Mouse (Mus musculus) stomach, embryonic 16.5 days (tissue): Measurements from ENCODE around the gene Cacng3. TPM values are rescaled to one million over a fixed set of nuclear protein-coding genes. Genes with fewer than 3 reads are reported as not detected.
A peak's percentile ranks its signal among the peaks of the same experiment; 100 is the strongest.

Experiments used
- ATAC-seq: fragments of 200-750 bp; cut with Nextera tagmentation; 2 replicates; pipeline ENCODE4 v1.8.0; 2017; ENCODE audit warnings: moderate number of reproducible peaks, moderate TSS enrichment; ENCODE audit not compliant: insufficient read depth, low FRiP score
- H3K27ac ChIP-seq: fragments of 300-500 bp; sonication (generic); 2 replicates; pipeline ENCODE4 v1.5.1; 2014; ENCODE audit warnings: low read length
- H3K27me3 ChIP-seq: fragments of 300-500 bp; sonication (generic); 2 replicates; pipeline ENCODE4 v1.6.1; 2014; ENCODE audit warnings: low read length, control low read depth, mixed read lengths; ENCODE audit not compliant: control insufficient read depth, insufficient read depth
- H3K36me3 ChIP-seq: fragments of 300-500 bp; sonication (generic); 2 replicates; pipeline ENCODE4 v1.6.1; 2014; ENCODE audit warnings: low read length; ENCODE audit not compliant: control insufficient read depth, insufficient read depth
- H3K4me1 ChIP-seq: fragments of 300-500 bp; sonication (generic); 2 replicates; pipeline ENCODE4 v1.6.1; 2014; ENCODE audit warnings: low read length, control low read depth, mixed read lengths; ENCODE audit not compliant: control insufficient read depth, insufficient read depth
- H3K4me2 ChIP-seq: fragments of 300-500 bp; sonication (generic); 2 replicates; pipeline ENCODE4 v1.6.1; 2014; ENCODE audit warnings: low read depth, low read length, mixed read lengths
- H3K4me3 ChIP-seq: fragments of 300-500 bp; sonication (generic); replicated peaks from 2 replicates; pipeline ENCODE4 v1.5.1; 2014; ENCODE audit warnings: mild to moderate bottlenecking, low read length
- H3K9ac ChIP-seq: fragments of 300-500 bp; sonication (generic); 2 replicates; pipeline ENCODE4 v1.6.1; 2014; ENCODE audit warnings: low read length
- H3K9me3 ChIP-seq: fragments of 300-500 bp; sonication (generic); replicated peaks from 2 replicates; pipeline ENCODE4 v1.6.1; 2016; ENCODE audit warnings: low read length, control low read depth; ENCODE audit not compliant: control insufficient read depth
- WGBS: fragments of 180-500 bp; shearing (Covaris S2); extraction: QIAGEN DNeasy Blood & Tissue Kit; methylation state at CpG from one replicate; pipeline ENCODE4 v1.1.7; 2014; 5-methylcytosine and 5-hydroxymethylcytosine counted together
- polyA plus RNA-seq: library from polyadenylated mRNA; unstranded; fragments of >200 nt; fragmentation: Nextera tagmentation; extraction: Ambion mirVana; gene quantifications from 2 replicates; pipeline ENCODE4 v1.2.1, GENCODE M21; 2015

Gene Cacng3
- polyA plus RNA-seq, 1 experiment from 2014 or later: 0.14 TPM

DNA sequence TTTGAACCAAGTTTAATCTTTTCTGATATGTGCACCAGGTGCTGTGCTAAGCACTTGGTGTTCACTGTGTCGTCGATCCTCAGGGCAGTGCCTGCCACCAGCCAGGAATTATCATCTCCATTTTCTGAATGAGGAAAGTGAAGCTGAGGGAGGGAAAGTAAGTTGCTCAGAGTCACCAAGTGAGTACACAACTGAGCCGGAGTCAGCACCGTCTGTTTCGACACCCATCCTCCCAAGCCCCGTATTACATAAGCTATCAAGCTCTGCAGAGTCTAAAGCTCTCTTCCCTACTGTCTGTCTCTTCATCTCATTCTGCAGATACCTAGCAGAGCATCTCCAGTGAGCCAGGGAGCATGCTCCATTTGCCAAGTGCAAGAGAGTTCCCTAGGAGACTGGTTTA lies 124.8 kb downstream of the Cacng3 start:
- 83% methylated on average over 6 of the region's 6 CpGs for WGBS
- Histone ChIP-seq H3K27me3 (no peaks in the 10 kb centered on the region), H3K4me2 (no peak overlapping the region), H3K36me3 (no peaks in the 10 kb centered on the region), H3K9me3 (no peaks in the 10 kb centered on the region), H3K9ac (no peak overlapping the region), H3K4me1 (no peaks in the 10 kb centered on the region), H3K4me3 (no peak overlapping the region), H3K27ac (no peak overlapping the region)
- ATAC-seq: no peak

- H3K27ac ChIP-seq: no peak overlapping the region
- no peak for ATAC-seq
- no peaks in the 10 kb centered on the region for H3K27me3 ChIP-seq
- H3K36me3 ChIP-seq: no peaks in the 10 kb centered on the region
- H3K4me2 ChIP-seq: no peak overlapping the region
- H3K4me3 ChIP-seq: no peak overlapping the region
- H3K9ac ChIP-seq: no peak overlapping the region
- 44% methylated on average over 2 of the region's 2 CpGs for WGBS
- no peaks in the 10 kb centered on the region for H3K4me1 ChIP-seq
- no peaks in the 10 kb centered on the region; the same call in 1 of the 2 replicates for H3K9me3 ChIP-seq
These were observed 130.5 kb downstream of the Cacng3 start for GRCm38 (mm10) chr7:122800821-122801220.

DNA sequence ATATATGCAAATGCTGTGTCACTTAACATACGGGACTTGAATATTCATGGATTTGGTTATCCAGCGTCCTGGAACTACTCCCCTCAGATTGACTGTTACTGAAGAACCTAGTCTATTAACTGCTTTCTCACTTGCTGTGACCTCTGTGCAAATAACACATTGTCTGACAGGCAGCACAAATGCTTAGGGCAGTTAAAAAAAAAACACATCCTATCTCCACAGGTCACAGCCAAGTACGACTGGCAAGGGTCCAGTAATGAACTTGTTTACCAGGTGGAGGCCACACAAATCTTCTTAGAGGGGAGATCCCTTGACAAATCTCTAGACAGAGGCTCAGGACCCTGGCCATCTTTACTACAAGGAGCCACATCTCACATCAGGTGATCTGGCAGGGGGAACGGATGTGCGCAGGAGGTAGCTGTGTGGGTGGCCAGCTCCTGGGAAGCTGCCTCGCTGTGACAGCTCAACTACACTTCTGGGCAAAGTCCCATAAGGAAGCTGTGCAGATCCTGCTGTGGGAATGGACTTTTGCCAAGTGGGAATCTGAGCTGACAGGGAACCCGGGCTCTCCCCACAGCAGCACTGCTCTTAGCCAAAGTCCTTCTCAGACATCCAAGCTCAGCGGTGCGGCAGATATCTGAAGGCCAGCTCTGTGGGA lies 133.7 kb downstream of the Cacng3 start:
- no peak overlapping the region for H3K4me3 ChIP-seq
- peak; percentile 82 for ATAC-seq
- H3K9me3 ChIP-seq: no peaks in the 10 kb centered on the region; the same call in 1 of the 2 replicates
- no peaks in the 10 kb centered on the region for H3K4me1 ChIP-seq
- H3K36me3 ChIP-seq: no peaks in the 10 kb centered on the region
- no peak overlapping the region for H3K27ac ChIP-seq
- WGBS: 38% methylated on average over 9 of the region's 9 CpGs
- no peak overlapping the region for H3K9ac ChIP-seq
- no peaks in the 10 kb centered on the region for H3K27me3 ChIP-seq
- H3K4me2 ChIP-seq: no peak overlapping the region

DNA sequence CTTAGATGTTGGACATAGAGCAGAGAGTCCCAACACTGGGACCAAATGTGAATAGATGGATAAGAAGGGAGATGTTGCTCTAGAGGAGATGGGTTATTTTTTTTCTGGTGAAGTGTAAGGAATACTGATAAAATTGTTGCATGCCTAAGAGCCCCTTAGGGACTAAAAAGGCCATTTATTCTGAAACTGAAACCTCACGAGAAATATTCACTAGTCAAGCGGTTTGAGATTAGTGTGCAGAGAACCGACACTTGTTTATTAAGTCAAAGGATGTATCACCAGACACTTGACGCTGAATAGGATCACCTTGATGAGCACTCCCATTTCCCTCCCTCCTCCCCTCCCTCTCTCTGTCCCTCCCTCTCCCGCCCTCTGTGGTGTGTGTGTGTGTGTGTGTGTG lies 136.2 kb downstream of the Cacng3 start:
- H3K4me2 ChIP-seq: no peak overlapping the region

DNA sequence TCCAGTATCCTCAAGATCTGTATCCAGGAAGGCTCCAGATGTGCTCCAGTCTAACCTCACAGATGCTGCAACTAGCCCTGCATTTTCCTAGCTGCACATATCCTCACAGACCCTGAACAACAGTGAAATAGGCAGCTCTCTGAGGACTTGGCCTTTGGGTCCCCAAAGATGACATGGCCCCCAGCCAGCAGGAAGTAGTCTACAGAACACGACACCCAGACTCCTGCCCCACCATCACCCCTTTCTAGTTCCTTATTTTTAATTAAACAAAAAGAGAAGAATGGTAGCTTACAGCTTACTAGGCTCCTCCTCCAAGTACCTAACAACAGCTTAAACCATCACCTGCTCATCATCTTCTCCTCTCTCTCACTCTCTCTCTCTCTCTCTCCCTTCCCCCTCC lies 143.4 kb downstream of the Cacng3 start:
- Histone ChIP-seq H3K4me2 (no peak overlapping the region), H3K27me3 (no peaks in the 10 kb centered on the region), H3K4me3 (no peak overlapping the region), H3K27ac (no peak overlapping the region), H3K9ac (no peak overlapping the region), H3K4me1 (no peaks in the 10 kb centered on the region), H3K36me3 (no peaks in the 10 kb centered on the region), H3K9me3 (no peaks in the 10 kb centered on the region)
- ATAC-seq: no peak
- WGBS: 14% methylated on average over 1 of the region's 1 CpGs

More for the DNA sequence above, 136.2 kb downstream of the Cacng3 start:
- 55% methylated on average over 5 of the region's 5 CpGs for WGBS
- H3K4me1 ChIP-seq: no peaks in the 10 kb centered on the region
- no peaks in the 10 kb centered on the region; the same call in 1 of the 2 replicates for H3K9me3 ChIP-seq
- H3K27ac ChIP-seq: no peak overlapping the region
- no peak overlapping the region for H3K9ac ChIP-seq
- no peaks in the 10 kb centered on the region for H3K36me3 ChIP-seq
- no peak overlapping the region for H3K4me3 ChIP-seq
- H3K27me3 ChIP-seq: no peaks in the 10 kb centered on the region
- no peak for ATAC-seq

DNA sequence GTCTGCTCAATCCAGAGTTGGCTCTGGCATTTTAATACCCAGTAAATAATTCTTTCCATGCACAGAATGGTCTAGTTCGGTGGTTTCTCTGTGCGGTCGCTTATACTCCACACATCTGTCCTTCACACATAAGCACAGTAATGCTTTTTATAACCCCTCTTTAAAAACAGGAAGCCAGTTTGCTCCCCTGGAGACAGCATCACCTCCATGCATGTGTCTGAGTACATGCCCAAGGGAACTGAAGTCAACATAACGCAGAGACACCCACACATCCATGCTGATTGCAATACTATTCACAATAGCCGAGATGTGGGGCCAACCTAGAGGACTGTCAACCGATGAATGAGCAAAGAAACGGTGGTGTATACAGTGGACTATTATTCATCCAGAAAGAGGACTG lies 147.3 kb downstream of the Cacng3 start:
- H3K4me2 ChIP-seq: no peak overlapping the region
- 77% methylated on average over 7 of the region's 7 CpGs for WGBS
- H3K4me1 ChIP-seq: no peaks in the 10 kb centered on the region

More for the DNA sequence above, 147.3 kb downstream of the Cacng3 start:
- Histone ChIP-seq H3K9ac (no peak overlapping the region), H3K4me3 (no peak overlapping the region), H3K36me3 (no peaks in the 10 kb centered on the region), H3K9me3 (no peaks in the 10 kb centered on the region), H3K27ac (no peak overlapping the region), H3K27me3 (no peaks in the 10 kb centered on the region)
- ATAC-seq: no peak
